27 mouse cellular contexts compared by ENCODE assay signal in genomic region chr11:61757151-61757550, GRCm38 (mm10). TPM values are rescaled to one million over a fixed set of nuclear protein-coding genes. Genes with fewer than 3 reads are reported as not detected.
DNase-seq lines count a peak whose midpoint lies in the region; ATAC-seq lines count a peak whose summit lies in the region.
"Had no signal": no experiment of that assay in that cellular context is flagged by ENCODE, and none has a peak within 500 bp of the region (broad histone marks: within the 10 kb centered on the region; RNA-seq: fewer than 3 reads in every experiment).

No protein-coding gene starts in this region.

- H3K9ac ChIP-seq in liver, embryonic 13.5 days = peak overlapping the region; percentile 15; the same call in 1 of the 2 replicates
- H3K9ac ChIP-seq: embryonic facial prominence, embryonic 12.5 days; heart, embryonic 15.5 days; hindbrain, embryonic 12.5 days had no signal

- H3K4me3 ChIP-seq in erythroblast, embryonic 14.5 days (replicated peaks) = peak overlapping the region; percentile 21
- no peak overlapping the region for H3K4me3 ChIP-seq in liver, embryonic 13.5 days (replicated peaks)
- H3K4me3 ChIP-seq: embryonic facial prominence, embryonic 12.5 days; forebrain, embryonic 10.5 days; gastrocnemius, adult 2 months; heart, adult 2 months; heart, embryonic 15.5 days; hindbrain, embryonic 12.5 days had no signal

- peaks cover 49% of the 10 kb centered on the region for H3K4me1 ChIP-seq in erythroblast, embryonic 14.5 days (ENCODE audit: control insufficient read depth)
- peaks cover 55% of the 10 kb centered on the region for H3K4me1 ChIP-seq in liver, embryonic 13.5 days (replicated peaks)

- WGBS in liver, embryonic 13.5 days (ENCODE audit: insufficient replicate concordance) = 62% methylated on average over 2 of the region's 2 CpGs

- peaks cover 11% of the 10 kb centered on the region for H3K36me3 ChIP-seq in erythroblast, embryonic 14.5 days (ENCODE audit: control insufficient read depth)
- peaks cover 24% of the 10 kb centered on the region for H3K36me3 ChIP-seq in liver, embryonic 13.5 days

- no peaks in the 10 kb centered on the region for H3K27me3 ChIP-seq in erythroblast, embryonic 14.5 days (ENCODE audit: control insufficient read depth)
- H3K27me3 ChIP-seq in liver, embryonic 13.5 days = no peaks in the 10 kb centered on the region
- H3K27me3 ChIP-seq: embryonic facial prominence, embryonic 12.5 days; heart, embryonic 15.5 days; hindbrain, embryonic 12.5 days had no signal

- ATAC-seq in liver, embryonic 13.5 days (ENCODE audit: low read depth) = no peak
- ATAC-seq: CD4-positive, CD25-positive, alpha-beta regulatory T cell, adult 4 months; forebrain, embryonic 14.5 days; hindbrain, embryonic 16.5 days; inflammation-experienced regulatory T-cells, adult 6 months had no signal

- H3K4me2 ChIP-seq in liver, embryonic 13.5 days = peak overlapping the region; percentile 33
- H3K4me2 ChIP-seq: embryonic facial prominence, embryonic 12.5 days; heart, embryonic 11.5 days; heart, embryonic 15.5 days; hindbrain, embryonic 12.5 days had no signal

- no peaks in the 10 kb centered on the region for H3K9me3 ChIP-seq in erythroblast, embryonic 14.5 days (ENCODE audit: control insufficient read depth, low read length)
- H3K9me3 ChIP-seq in liver, embryonic 13.5 days (replicated peaks) = no peaks in the 10 kb centered on the region
- H3K9me3 ChIP-seq: embryonic facial prominence, embryonic 12.5 days; forebrain, embryonic 10.5 days; G1E; heart, embryonic 15.5 days; hindbrain, embryonic 12.5 days had no signal

- H3K27ac ChIP-seq in liver, embryonic 13.5 days = peak overlapping the region; percentile 70
- H3K27ac ChIP-seq: embryonic facial prominence, embryonic 12.5 days; forebrain, embryonic 10.5 days; gastrocnemius, adult 2 months; heart, adult 2 months; heart, embryonic 15.5 days; hindbrain, embryonic 12.5 days had no signal

- peak; percentile 9 for DNase-seq in heart, adult 11 months
- DNase-seq in heart, adult 18-20 months = no peak
- no peak for DNase-seq in liver, embryonic 13.5 days
- DNase-seq in adrenal gland, adult 8-10 months = no peak
- no peak for DNase-seq in adrenal gland, postnatal 25 days
- no peak for DNase-seq in spleen, adult 18-20 months
- DNase-seq: adrenal gland, postnatal 36 days; B cell, adult 2 months; cerebellum, adult 11 months; cerebellum, adult 8-10 months; cerebellum, postnatal 25 days; gastrocnemius, adult 2 months; gastrocnemius, postnatal 25 days; heart, adult 2 months had no signal

RNA-seq across cellular contexts. Expression of gene Prpsap2, which starts 4.7 kb away (rescaled TPM):
- 1 to 10 TPM; 7.1 to 7.8 TPM for total RNA-seq in heart, adult 18-20 months (2021)
- 0.16 TPM in 2 replicates for polyA plus RNA-seq in erythroblast, embryonic 14.5 days (2012)
- polyA plus RNA-seq in liver, embryonic 13.5 days (2015; fragmentation: Nextera tagmentation; extraction: Ambion mirVana) = 8.6 and 10.3 TPM in 2 replicates
- 10 to 100 TPM; 30.4 to 39.7 (median 36.2) TPM for total RNA-seq in adrenal gland, adult 8-10 months (2022)
- 30.4 and 43.0 TPM in 2 replicates for total RNA-seq in adrenal gland, postnatal 25 days (2021)

RNA-seq across cellular contexts. Expression of gene Slc5a10, which starts 36.5 kb away (rescaled TPM):
- total RNA-seq in heart, adult 18-20 months (2021) = not detected
- polyA plus RNA-seq in erythroblast, embryonic 14.5 days (2012) = not detected in 2 replicates
- not detected in 2 replicates for polyA plus RNA-seq in liver, embryonic 13.5 days (2015; fragmentation: Nextera tagmentation; extraction: Ambion mirVana)
- total RNA-seq in adrenal gland, adult 8-10 months (2022) = under 1 TPM in 3 of 4 experiments, not detected in 1; 0.14 to 0.30 (median 0.25) TPM
- not detected in 2 replicates for total RNA-seq in adrenal gland, postnatal 25 days (2021)
- total RNA-seq: adrenal gland, adult 18-20 months; G1E; gastrocnemius, adult 2 months; gastrocnemius, postnatal 25 days; heart, adult 2 months; heart, postnatal 25 days had no signal
- polyA plus RNA-seq: CD4-positive, CD25-positive, alpha-beta regulatory T cell, adult 4 months; forebrain, embryonic 14.5 days; G1E; heart, adult 2 months; heart, embryonic 11.5 days; heart, embryonic 15.5 days; hindbrain, embryonic 12.5 days; hindbrain, embryonic 16.5 days had no signal
